Mouse (Mus musculus): ENCODE measurements around the gene Kcnk5. TPM values are rescaled to one million over a fixed set of nuclear protein-coding genes. Genes with fewer than 3 reads are reported as not detected.

Gene Kcnk5
- total and polyA plus RNA-seq, 3 experiments, result 9.3 to 10.9 TPM; not detected in 1

GRCm38 (mm10) chr14:20148514-20148913 lies 33.1 kb downstream of the Kcnk5 start:
- no peak for TF ChIP-seq MYC (IDR thresholded peaks at IDR 0.05; ENCODE audit: low read depth, low read length)
- TF ChIP-seq ZKSCAN1 (IDR thresholded peaks at IDR 0.05; ENCODE audit: low read depth, low read length), result no peak
- TF ChIP-seq RCOR1 (IDR thresholded peaks at IDR 0.05; ENCODE audit: low read depth, low read length), result no peak
- TF ChIP-seq E2F4 (IDR thresholded peaks at IDR 0.05; ENCODE audit: borderline replicate concordance, low read depth, low read length), result no peak
- TF ChIP-seq POLR2A (IDR thresholded peaks at IDR 0.05; ENCODE audit: control insufficient read depth in 1 of 2, insufficient read depth in 1 of 2, low read depth in 1 of 2, low read length in 2 of 2, poor library complexity in 1 of 2), result no peak
- TF ChIP-seq JUND (IDR thresholded peaks at IDR 0.05; ENCODE audit: low read depth, low read length), result no peak
- TF ChIP-seq NELFE (IDR thresholded peaks at IDR 0.05; ENCODE audit: low read depth, low read length), result no peak
- no peak for TF ChIP-seq CHD1 (IDR thresholded peaks at IDR 0.05; ENCODE audit: low read depth, low read length)
- no peak for TF ChIP-seq USF1 (IDR thresholded peaks at IDR 0.05; ENCODE audit: low read depth, low read length)
- no peak for TF ChIP-seq ZNF384 (IDR thresholded peaks at IDR 0.05; ENCODE audit: low read depth, low read length)
- no peak for TF ChIP-seq USF2 (IDR thresholded peaks at IDR 0.05; ENCODE audit: borderline replicate concordance in 1 of 2, insufficient read depth in 1 of 2, low read depth in 1 of 2, low read length in 2 of 2)
- TF ChIP-seq ZC3H11A (IDR thresholded peaks at IDR 0.05; ENCODE audit: low read depth, low read length), result no peak
- no peak for TF ChIP-seq ETS1 (IDR thresholded peaks at IDR 0.05; ENCODE audit: low read depth, low read length)
- TF ChIP-seq MXI1 (IDR thresholded peaks at IDR 0.05; ENCODE audit: low read depth, low read length), result no peak
- TF ChIP-seq POLR2AphosphoS2 (IDR thresholded peaks at IDR 0.05; ENCODE audit: low read length), result no peak
- TF ChIP-seq EP300 (IDR thresholded peaks at IDR 0.05; ENCODE audit: low read depth in 1 of 2, low read length in 2 of 2), result no peak
- TF ChIP-seq SIN3A (IDR thresholded peaks at IDR 0.05; ENCODE audit: low read length), result no peak
- no peak for TF ChIP-seq CTCF (IDR thresholded peaks at IDR 0.05 in 2 of 3, conservative IDR thresholded peaks at IDR 0.05 in 1 of 3; ENCODE audit: control insufficient read depth in 1 of 3, insufficient read depth in 1 of 3, low read depth in 2 of 3, low read length in 3 of 3, poor library complexity in 1 of 3, severe bottlenecking in 1 of 3)
- no peak for TF ChIP-seq TAL1 (IDR thresholded peaks at IDR 0.05; ENCODE audit: low read length)
- TF ChIP-seq ELF1 (IDR thresholded peaks at IDR 0.05; ENCODE audit: low read depth, low read length), result no peak
- DNase-seq (ENCODE audit: low read depth, low spot score), result no peak

GRCm38 (mm10) chr14:20147854-20148253 lies 33.8 kb downstream of the Kcnk5 start:
- no peaks in the 10 kb centered on the region for H3K27me3 ChIP-seq (ENCODE audit: control insufficient read depth in 1 of 2, insufficient read depth in 2 of 2, low read length in 2 of 2)
- TF ChIP-seq ZC3H11A (IDR thresholded peaks at IDR 0.05; ENCODE audit: low read depth, low read length) (no peak), MYB (IDR thresholded peaks at IDR 0.05; ENCODE audit: low read depth, low read length) (no peak), GATA1 (IDR thresholded peaks at IDR 0.05; ENCODE audit: low read depth, low read length) (no peak), MAX (IDR thresholded peaks at IDR 0.05; ENCODE audit: low read length) (no peak), USF1 (IDR thresholded peaks at IDR 0.05; ENCODE audit: low read depth, low read length) (no peak), ELF1 (IDR thresholded peaks at IDR 0.05; ENCODE audit: low read depth, low read length) (no peak)
- H3K9ac ChIP-seq (ENCODE audit: control insufficient read depth, low read depth, low read length, poor library complexity, severe bottlenecking), result no peak overlapping the region
- H3K4me1 ChIP-seq (ENCODE audit: control insufficient read depth in 1 of 2, insufficient read depth in 2 of 2, low read length in 2 of 2), result no peaks in the 10 kb centered on the region
- no peak overlapping the region for H3K4me3 ChIP-seq (ENCODE audit: control insufficient read depth in 1 of 2, insufficient read depth in 1 of 2, low read depth in 2 of 2, low read length in 2 of 2)
- H3K27ac ChIP-seq (ENCODE audit: control insufficient read depth, low read depth, low read length), result no peak overlapping the region
- no peaks in the 10 kb centered on the region for H3K9me3 ChIP-seq (replicated peaks; ENCODE audit: insufficient read depth, low read length)
- H3K79me2 ChIP-seq (ENCODE audit: control insufficient read depth, insufficient read depth, low read length, poor library complexity), result no peaks in the 10 kb centered on the region
- H3K36me3 ChIP-seq (ENCODE audit: control insufficient read depth in 1 of 2, insufficient read depth in 2 of 2, low read length in 2 of 2), result no peaks in the 10 kb centered on the region
- no peak for DNase-seq (ENCODE audit: low read depth, low spot score)

More at GRCm38 (mm10) chr14:20148514-20148913, 33.1 kb downstream of the Kcnk5 start:
- Histone ChIP-seq H3K36me3 (ENCODE audit: control insufficient read depth in 1 of 2, insufficient read depth in 2 of 2, low read length in 2 of 2) (no peaks in the 10 kb centered on the region), H3K27me3 (ENCODE audit: control insufficient read depth in 1 of 2, insufficient read depth in 2 of 2, low read length in 2 of 2) (no peaks in the 10 kb centered on the region), H3K79me2 (ENCODE audit: control insufficient read depth, insufficient read depth, low read length, poor library complexity) (no peaks in the 10 kb centered on the region), H3K9me3 (replicated peaks; ENCODE audit: insufficient read depth, low read length) (no peaks in the 10 kb centered on the region), H3K27ac (ENCODE audit: control insufficient read depth, low read depth, low read length) (no peak overlapping the region), H3K9ac (ENCODE audit: control insufficient read depth, low read depth, low read length, poor library complexity, severe bottlenecking) (no peak overlapping the region), H3K4me3 (ENCODE audit: control insufficient read depth in 1 of 2, insufficient read depth in 1 of 2, low read depth in 2 of 2, low read length in 2 of 2) (no peak overlapping the region), H3K4me1 (ENCODE audit: control insufficient read depth in 1 of 2, insufficient read depth in 2 of 2, low read length in 2 of 2) (no peaks in the 10 kb centered on the region)

All from MEL (cell line).